Mouse (Mus musculus) liver, postnatal 0 days (tissue): ENCODE results near the gene Drg1.
"Not testable (repeated sequence)": the region's sequence is repeated elsewhere in the genome, so short reads cannot be mapped to it uniquely, and the experiment has no call there.

ENCODE experiments used
- CTCF ChIP-seq: sonication (generic); IDR thresholded peaks from 2 replicates; pipeline ENCODE4 v1.5.1; 2016; ENCODE audit warnings: antibody characterized with exemption, low read depth
- EP300 ChIP-seq: IDR thresholded peaks from 2 replicates; pipeline ENCODE4 v1.6.1; 2016; ENCODE audit warnings: antibody characterized with exemption, low read depth, mild to moderate bottlenecking

DNA sequence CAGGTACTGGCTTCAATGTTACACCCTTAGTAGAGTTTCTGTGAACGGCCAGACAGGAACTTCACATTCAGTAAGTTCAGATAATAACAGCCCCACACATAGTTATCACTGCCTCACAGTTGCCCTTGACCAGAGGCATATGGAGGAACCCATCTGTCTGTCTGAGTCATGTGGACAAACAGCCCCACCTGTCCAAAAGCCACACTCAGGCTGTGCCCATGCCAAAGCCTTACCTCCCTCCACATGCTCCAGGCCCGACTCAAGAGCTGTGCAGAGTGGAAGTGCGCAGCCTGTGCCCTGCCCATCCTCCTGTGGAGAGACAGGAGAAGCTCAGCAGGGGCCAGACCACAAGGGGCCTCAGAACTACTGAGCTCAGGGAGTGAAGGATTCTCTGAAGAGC lies 122.2 kb downstream of the Drg1 start:
- not testable (repeated sequence) for TF ChIP-seq EP300, CTCF
